Mouse (Mus musculus): ENCODE data around the gene Bcl9l. TPM values are rescaled to one million over a fixed set of nuclear protein-coding genes. Genes with fewer than 3 reads are reported as not detected.

Gene Bcl9l
- polyA plus RNA-seq, 1 experiment from 2014 or later, result 9.2 TPM

DNA sequence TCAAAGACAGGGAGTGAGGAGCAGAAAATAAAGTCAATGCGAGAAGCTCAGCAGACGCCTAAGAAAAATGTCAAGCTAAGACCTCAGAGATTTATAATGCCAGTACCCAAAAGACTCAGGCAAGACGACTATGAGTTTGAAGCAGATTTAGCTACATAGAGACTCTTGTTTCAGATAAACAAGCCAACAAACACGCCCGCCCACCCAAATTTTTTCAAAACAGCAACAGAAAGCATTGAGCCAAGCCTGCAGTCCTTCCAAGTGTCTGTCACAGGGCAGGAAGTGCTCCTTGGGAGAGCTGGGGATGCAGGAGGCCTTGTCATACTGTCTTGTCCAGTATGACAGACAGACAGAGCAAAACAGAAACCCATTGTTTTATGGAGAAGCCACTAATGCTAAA lies 41.1 kb downstream of the Bcl9l start:
- Histone ChIP-seq H3K4me2 (replicated peaks) (no peak overlapping the region), H3K4me3 (replicated peaks) (no peak overlapping the region), H3K9ac (replicated peaks) (no peak overlapping the region), H3K27me3 (no peaks in the 10 kb centered on the region), H3K36me3 (no peaks in the 10 kb centered on the region), H3K9me3 (no peaks in the 10 kb centered on the region), H3K27ac (no peak overlapping the region), H3K4me1 (replicated peaks) (no peaks in the 10 kb centered on the region)
- 86% methylated on average over 5 of the region's 5 CpGs for WGBS
- ATAC-seq, result no peak

GRCm38 (mm10) chr9:44524235-44524826 lies 41.7 kb downstream of the Bcl9l start:
- no peak for ATAC-seq
- Histone ChIP-seq H3K27ac (no peak overlapping the region), H3K4me2 (replicated peaks) (no peak overlapping the region), H3K9me3 (no peaks in the 10 kb centered on the region), H3K4me1 (replicated peaks) (no peaks in the 10 kb centered on the region), H3K36me3 (no peaks in the 10 kb centered on the region), H3K9ac (replicated peaks) (no peak overlapping the region), H3K27me3 (no peaks in the 10 kb centered on the region), H3K4me3 (replicated peaks) (no peak overlapping the region)
- WGBS, result 75% methylated on average over 5 of the region's 5 CpGs

GRCm38 (mm10) chr9:44525001-44525400 lies 42.4 kb downstream of the Bcl9l start:
- Histone ChIP-seq H3K9me3 (no peaks in the 10 kb centered on the region), H3K27me3 (no peaks in the 10 kb centered on the region), H3K27ac (no peak overlapping the region), H3K4me3 (replicated peaks) (no peak overlapping the region), H3K36me3 (no peaks in the 10 kb centered on the region), H3K9ac (replicated peaks) (no peak overlapping the region), H3K4me2 (replicated peaks) (no peak overlapping the region), H3K4me1 (replicated peaks) (no peaks in the 10 kb centered on the region)
- ATAC-seq, result no peak
- 81% methylated on average over 3 of the region's 3 CpGs for WGBS

GRCm38 (mm10) chr9:44525589-44525988 lies 43.0 kb downstream of the Bcl9l start:
- WGBS, result 89% methylated on average over 8 of the region's 8 CpGs
- no peak for ATAC-seq
- H3K9ac ChIP-seq (replicated peaks), result no peak overlapping the region
- H3K36me3 ChIP-seq, result no peaks in the 10 kb centered on the region
- no peak overlapping the region for H3K27ac ChIP-seq
- H3K27me3 ChIP-seq, result no peaks in the 10 kb centered on the region
- H3K9me3 ChIP-seq, result no peaks in the 10 kb centered on the region
- H3K4me3 ChIP-seq (replicated peaks), result no peak overlapping the region
- no peak overlapping the region for H3K4me2 ChIP-seq (replicated peaks)
- H3K4me1 ChIP-seq (replicated peaks), result no peaks in the 10 kb centered on the region

DNA sequence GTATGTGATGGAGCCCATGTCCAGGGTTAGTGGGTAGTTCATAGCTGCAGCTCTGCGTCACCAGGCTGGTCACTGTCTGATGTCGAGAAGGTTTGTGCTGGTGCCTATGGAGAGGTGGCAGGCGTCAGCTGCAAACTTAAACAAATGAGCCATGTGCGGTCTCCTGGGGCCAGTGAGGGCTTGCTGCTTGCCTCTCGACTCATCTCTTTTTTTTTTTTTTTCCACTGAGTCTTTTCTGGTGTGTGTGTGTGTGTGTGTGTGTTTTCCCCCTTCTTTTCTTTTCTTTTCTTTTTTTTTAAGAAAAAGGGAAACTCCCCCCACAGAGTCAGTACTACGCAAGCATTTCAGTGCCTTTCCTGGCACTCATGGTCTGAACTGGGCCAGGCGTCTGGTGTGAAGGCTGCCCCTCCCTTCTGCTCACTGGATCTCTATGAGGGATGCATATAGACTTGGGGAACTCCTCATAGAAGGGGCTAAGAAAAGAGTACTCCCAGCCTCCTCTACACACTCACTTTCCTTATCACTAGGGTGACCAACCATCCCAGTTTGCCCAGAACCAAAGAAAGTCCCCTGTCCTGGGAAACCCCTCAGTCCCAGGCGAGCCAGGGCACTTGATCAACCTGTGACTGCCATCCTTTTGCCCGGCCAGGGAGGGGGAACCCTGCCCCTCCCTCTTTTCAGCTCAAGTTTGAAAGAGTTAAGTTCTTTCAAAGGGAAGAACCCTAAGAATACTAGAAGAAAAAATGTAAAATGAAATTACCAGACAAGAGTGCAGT lies 43.9 kb downstream of the Bcl9l start:
- H3K4me1 ChIP-seq (replicated peaks), result no peaks in the 10 kb centered on the region
- no peak overlapping the region for H3K9ac ChIP-seq (replicated peaks)
- H3K9me3 ChIP-seq, result no peaks in the 10 kb centered on the region
- H3K4me2 ChIP-seq (replicated peaks), result no peak overlapping the region
- H3K27me3 ChIP-seq, result no peaks in the 10 kb centered on the region
- no peak overlapping the region for H3K27ac ChIP-seq
- no peak overlapping the region for H3K4me3 ChIP-seq (replicated peaks)
- 60% methylated on average over 9 of the region's 9 CpGs for WGBS
- ATAC-seq, result no peak
- H3K36me3 ChIP-seq, result no peaks in the 10 kb centered on the region

- no peak for ATAC-seq
- Histone ChIP-seq H3K4me2 (replicated peaks) (no peak overlapping the region), H3K36me3 (no peaks in the 10 kb centered on the region), H3K9ac (replicated peaks) (no peak overlapping the region), H3K4me3 (replicated peaks) (no peak overlapping the region), H3K4me1 (replicated peaks) (no peaks in the 10 kb centered on the region), H3K9me3 (no peaks in the 10 kb centered on the region), H3K27ac (no peak overlapping the region), H3K27me3 (no peaks in the 10 kb centered on the region)
- WGBS, result 86% methylated on average over 8 of the region's 8 CpGs
Measured at GRCm38 (mm10) chr9:44528340-44528739, 45.7 kb downstream of the Bcl9l start.

DNA sequence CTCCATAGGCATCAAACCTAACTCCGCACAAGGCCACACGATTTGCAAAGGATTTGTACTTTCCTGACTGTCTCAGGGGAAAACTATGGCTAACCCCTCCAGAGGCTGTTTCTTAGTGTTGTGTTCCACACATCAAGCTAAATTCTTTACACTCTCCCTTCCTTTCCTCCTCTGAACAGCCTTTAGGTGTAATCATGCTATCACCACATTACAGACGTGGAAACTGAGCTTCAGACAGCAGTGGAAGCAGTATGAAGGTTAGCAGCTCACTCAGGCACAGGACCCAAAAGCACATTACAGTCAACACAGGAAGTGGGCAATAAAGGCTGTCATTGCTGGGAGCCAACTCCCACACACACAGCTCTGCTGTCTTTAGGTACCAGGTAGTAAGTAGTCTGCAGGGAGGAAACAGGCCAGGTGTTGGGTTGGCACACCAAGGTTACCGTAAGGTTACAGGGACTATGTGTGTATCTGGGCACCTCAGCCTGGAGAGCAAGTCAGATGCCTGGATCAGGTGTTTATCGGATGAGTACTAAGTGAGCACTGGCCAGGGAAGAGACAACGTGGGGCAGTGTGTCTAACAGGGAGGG lies 50.5 kb downstream of the Bcl9l start:
- Histone ChIP-seq H3K4me2 (replicated peaks) (no peak overlapping the region), H3K4me1 (replicated peaks) (no peaks in the 10 kb centered on the region), H3K27ac (no peak overlapping the region), H3K4me3 (replicated peaks) (no peak overlapping the region), H3K36me3 (no peaks in the 10 kb centered on the region), H3K27me3 (no peaks in the 10 kb centered on the region), H3K9ac (replicated peaks) (no peak overlapping the region), H3K9me3 (no peaks in the 10 kb centered on the region)
- WGBS, result 83% methylated on average over 6 of the region's 6 CpGs
- no peak for ATAC-seq

- H3K4me3 ChIP-seq (replicated peaks), result no peak overlapping the region
- no peak overlapping the region for H3K9ac ChIP-seq (replicated peaks)
- ATAC-seq, result no peak
- 80% methylated on average over 19 of the region's 19 CpGs for WGBS
- H3K27ac ChIP-seq, result no peak overlapping the region
- H3K4me1 ChIP-seq (replicated peaks), result no peaks in the 10 kb centered on the region
- no peaks in the 10 kb centered on the region for H3K27me3 ChIP-seq
- H3K36me3 ChIP-seq, result no peaks in the 10 kb centered on the region
- no peak overlapping the region for H3K4me2 ChIP-seq (replicated peaks)
- H3K9me3 ChIP-seq, result no peaks in the 10 kb centered on the region
Measured at GRCm38 (mm10) chr9:44537625-44538301, 55.1 kb downstream of the Bcl9l start.

GRCm38 (mm10) chr9:44539816-44540421 lies 57.3 kb downstream of the Bcl9l start:
- Histone ChIP-seq H3K9me3 (no peaks in the 10 kb centered on the region), H3K27ac (no peak overlapping the region), H3K27me3 (no peaks in the 10 kb centered on the region), H3K4me1 (replicated peaks) (no peaks in the 10 kb centered on the region), H3K4me3 (replicated peaks) (no peak overlapping the region), H3K4me2 (replicated peaks) (no peak overlapping the region), H3K36me3 (no peaks in the 10 kb centered on the region), H3K9ac (replicated peaks) (no peak overlapping the region)
- WGBS, result 68% methylated on average over 2 of the region's 2 CpGs
- no peak for ATAC-seq

GRCm38 (mm10) chr9:44540676-44541075 lies 58.1 kb downstream of the Bcl9l start:
- H3K27me3 ChIP-seq, result no peaks in the 10 kb centered on the region
- H3K27ac ChIP-seq, result no peak overlapping the region
- H3K4me3 ChIP-seq (replicated peaks), result no peak overlapping the region
- H3K4me2 ChIP-seq (replicated peaks), result no peak overlapping the region
- 87% methylated on average over 3 of the region's 3 CpGs for WGBS
- no peaks in the 10 kb centered on the region for H3K4me1 ChIP-seq (replicated peaks)
- no peaks in the 10 kb centered on the region for H3K36me3 ChIP-seq
- ATAC-seq, result no peak
- no peaks in the 10 kb centered on the region for H3K9me3 ChIP-seq
- H3K9ac ChIP-seq (replicated peaks), result no peak overlapping the region

DNA sequence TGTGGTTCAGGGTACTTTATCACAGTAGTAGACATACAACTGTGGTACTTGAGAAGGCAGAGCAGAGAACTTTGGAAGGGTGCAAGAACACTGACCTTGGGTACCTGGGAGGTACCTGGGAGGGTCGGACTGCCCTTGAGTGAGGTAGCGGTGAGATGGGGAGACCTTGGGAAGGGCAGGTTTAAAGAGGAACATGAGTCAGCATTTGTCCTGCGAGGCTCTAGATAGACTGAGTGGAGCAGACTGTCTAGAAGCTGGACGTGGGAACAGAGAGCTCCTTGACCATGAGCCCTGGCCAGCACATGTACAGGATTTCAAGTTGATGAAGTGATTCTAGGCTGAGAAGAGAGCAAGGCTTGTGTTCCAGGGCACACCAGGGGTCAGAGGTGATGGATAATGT lies 59.7 kb downstream of the Bcl9l start:
- Histone ChIP-seq H3K4me1 (replicated peaks) (no peaks in the 10 kb centered on the region), H3K36me3 (no peaks in the 10 kb centered on the region), H3K9me3 (no peaks in the 10 kb centered on the region), H3K27ac (no peak overlapping the region), H3K27me3 (no peaks in the 10 kb centered on the region), H3K4me3 (replicated peaks) (no peak overlapping the region), H3K9ac (replicated peaks) (no peak overlapping the region), H3K4me2 (replicated peaks) (no peak overlapping the region)
- no peak for ATAC-seq
- 84% methylated on average over 4 of the region's 4 CpGs for WGBS

GRCm38 (mm10) chr9:44544986-44545385 lies 62.4 kb downstream of the Bcl9l start:
- 88% methylated on average over 3 of the region's 3 CpGs for WGBS
- H3K36me3 ChIP-seq, result no peaks in the 10 kb centered on the region
- no peaks in the 10 kb centered on the region for H3K4me1 ChIP-seq (replicated peaks)
- H3K4me2 ChIP-seq (replicated peaks), result no peak overlapping the region
- H3K27me3 ChIP-seq, result no peaks in the 10 kb centered on the region
- no peak overlapping the region for H3K9ac ChIP-seq (replicated peaks)
- H3K27ac ChIP-seq, result no peak overlapping the region
- H3K4me3 ChIP-seq (replicated peaks), result no peak overlapping the region
- H3K9me3 ChIP-seq, result no peaks in the 10 kb centered on the region
- ATAC-seq, result no peak

Measured in midbrain, embryonic 13.5 days (tissue).